Mouse (Mus musculus) urinary bladder, adult 18-20 months (tissue): ENCODE data around the gene Btk.
"Not testable (repeated sequence)": the region's sequence is repeated elsewhere in the genome, so short reads cannot be mapped to it uniquely, and the experiment has no call there.

Experiments used
- DNase-seq, 2 experiments: peaks; one replicate each; pipeline ENCODE4 v3.0.0; 2022; ENCODE audit warnings: low spot score in 2 of 2, mixed read lengths in 2 of 2

Gene Btk

DNA sequence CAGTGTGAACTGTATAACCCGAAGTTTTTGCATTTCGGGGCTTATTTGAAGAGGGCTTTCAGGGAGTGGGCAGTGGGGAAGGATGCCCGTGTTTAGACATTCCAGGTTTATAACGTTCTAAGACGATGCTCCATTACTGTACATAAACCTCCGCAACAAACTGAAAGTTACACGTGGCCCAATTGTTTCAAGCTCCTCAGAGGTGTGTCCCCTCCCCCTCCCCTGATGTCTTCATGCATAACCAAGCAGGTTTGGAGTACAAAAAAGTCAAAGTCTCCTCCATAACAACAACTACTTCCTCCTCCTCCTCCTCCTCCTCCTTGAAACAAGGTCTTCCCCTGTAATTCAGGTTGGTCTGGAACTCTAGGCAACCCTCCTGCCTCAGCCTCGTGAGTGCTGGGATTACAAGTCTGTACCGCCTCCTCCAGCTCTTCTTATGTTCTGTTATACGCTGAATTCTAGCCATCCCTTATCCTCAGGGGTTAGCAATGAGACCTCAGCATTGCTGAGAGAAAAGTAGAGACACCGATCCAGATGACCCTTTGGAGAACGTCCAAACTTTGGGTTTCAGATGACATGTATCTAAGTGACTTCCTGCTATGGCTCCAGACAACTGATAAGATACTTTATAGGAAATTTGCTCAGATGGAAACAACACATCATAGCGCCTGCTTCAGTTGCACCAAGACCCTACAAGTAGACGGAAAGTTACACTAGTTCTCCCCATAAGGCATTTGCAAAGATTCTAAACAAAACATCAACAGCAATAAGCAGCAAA lies 2.7 kb downstream of the Btk start:
- DNase-seq, result no peak

GRCm38 (mm10) chrX:134577896-134578295 lies 5.5 kb downstream of the Btk start:
- DNase-seq, result no peak

DNA sequence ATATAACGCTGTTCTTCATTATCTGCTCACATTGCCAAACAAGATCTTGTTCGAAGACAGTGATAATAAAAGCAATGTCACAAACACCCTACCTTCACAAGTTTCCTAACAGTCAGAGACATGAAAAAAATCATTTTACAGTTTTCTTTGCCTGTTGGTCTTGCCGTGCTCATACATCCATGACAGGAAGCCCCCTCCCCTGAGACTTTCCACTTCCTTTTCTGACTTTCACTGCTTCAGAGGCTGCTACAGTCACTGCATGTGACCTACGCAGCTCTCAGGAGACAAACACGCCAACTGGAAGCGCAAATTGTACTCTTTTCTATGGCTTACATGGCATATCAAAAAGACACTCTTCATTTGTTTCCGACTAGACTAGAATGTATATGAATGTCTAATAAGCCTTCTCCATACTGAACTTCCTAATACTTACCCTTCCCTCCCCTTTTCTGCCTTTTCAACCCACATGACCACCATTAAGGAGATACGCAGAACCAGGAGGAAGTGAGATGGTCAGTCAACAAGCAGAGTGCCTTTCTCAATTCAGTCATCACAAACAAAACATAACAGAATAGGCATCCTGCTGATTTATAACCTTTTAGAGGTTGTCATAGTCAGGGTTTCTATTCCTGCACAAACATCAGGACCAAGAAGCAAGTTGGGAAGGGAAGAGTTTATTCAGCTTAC lies 16.7 kb downstream of the Btk start:
- DNase-seq, result no peak

- DNase-seq, result no peak
Observed at GRCm38 (mm10) chrX:134564326-134564725, 19.0 kb downstream of the Btk start.

- DNase-seq, result no peak
Observed at GRCm38 (mm10) chrX:134554425-134554824, 28.9 kb downstream of the Btk start.

DNA sequence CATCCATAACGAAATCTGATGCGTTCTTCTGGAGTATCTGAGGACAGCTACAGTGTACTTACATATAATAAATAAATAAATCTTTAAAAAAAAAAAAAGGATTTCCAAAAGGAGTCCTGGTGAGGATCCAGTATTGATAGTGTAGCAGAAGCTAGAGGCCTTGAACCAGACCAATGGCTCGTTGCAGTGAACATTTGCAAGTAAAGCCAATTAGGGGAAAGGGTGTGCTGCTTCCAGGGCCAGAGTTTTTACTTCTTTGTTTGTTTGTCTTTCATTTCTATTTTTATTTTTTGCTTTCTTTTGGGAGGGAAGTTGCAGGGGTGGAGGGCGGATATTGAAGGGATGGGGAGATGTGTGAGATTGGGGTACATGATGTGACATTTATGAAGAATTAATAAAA lies 30.0 kb downstream of the Btk start:
- no peak for DNase-seq

DNA sequence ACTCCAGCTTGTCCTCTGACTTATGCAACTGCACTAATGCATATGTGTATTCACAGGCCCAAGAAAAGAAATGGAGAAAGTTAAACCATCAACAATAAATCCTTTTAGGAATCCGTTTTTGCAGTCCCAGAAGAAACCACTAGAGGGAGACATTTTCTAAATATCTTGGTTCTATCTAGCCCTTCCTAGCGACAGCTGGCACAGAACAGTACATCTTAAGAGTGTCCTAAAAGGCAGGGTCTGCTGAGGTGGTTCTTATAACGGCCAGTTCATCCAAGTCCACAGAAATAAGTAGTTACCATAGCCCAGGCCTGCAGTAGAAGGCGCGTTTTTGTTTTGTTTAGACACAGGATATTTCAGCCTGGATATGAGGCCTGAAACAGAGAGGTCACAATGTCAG lies 32.5 kb downstream of the Btk start:
- DNase-seq, result no peak

GRCm38 (mm10) chrX:134547330-134547729 lies 36.0 kb downstream of the Btk start:
- DNase-seq, result no peak

DNA sequence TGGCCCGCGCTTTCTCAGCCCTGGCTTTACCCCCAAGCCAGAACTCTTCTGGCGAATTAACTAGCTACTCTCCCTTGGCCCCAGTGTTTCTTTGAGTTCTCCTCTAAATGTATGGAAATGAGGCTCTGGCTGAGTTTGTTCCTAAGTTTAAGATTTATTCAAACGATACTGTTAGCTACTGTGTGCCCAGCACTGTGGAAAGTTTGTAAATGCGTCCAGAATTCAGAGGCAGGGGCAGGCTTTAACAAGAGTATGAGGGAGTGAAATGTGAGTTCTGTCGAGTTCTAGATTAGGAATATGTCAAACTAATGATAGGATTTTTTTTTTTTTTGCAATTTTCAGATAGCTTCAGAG lies 41.4 kb downstream of the Btk start:
- DNase-seq, result no peak

- DNase-seq, result peak; percentile 22 to 66
Observed at GRCm38 (mm10) chrX:134541145-134541954, 42.0 kb downstream of the Btk start, which contains the start of gene Timm8a1. Gene Timm8a1 (minus strand): TSS chrX:134541865.

DNA sequence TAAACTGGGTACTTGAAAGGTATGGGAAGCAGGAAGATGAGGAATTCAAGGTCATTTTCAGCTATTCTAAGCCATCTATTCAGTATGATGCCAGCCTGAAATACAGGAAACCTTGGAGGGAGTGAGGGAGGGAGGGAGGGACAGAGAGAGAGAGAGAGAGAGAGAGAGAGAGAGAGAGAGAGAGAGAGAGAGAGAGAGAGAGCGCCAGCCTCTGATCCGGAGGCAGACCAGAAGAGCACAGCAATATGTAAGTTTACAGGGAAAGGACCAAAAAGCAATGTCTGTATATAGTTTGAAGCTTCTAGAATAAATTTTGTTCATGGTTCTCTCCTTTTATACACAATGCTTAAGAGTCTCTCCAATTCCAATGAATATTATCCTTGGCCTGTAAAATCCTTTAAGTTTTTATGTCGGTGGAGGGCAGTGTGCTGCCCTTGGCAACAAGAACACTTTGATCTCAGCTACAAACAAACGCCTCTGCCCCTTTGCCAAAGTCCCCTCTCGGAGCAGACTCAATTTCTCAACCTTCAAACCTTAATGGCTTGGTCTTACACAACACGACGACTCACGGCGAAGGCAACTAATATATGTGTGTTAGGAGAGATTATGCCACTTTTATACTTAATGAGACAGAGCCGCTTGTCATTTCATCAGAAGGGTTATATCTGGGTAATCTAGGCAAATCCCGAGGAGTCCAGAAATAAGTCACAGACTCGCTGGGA lies 42.8 kb downstream of the Btk start:
- DNase-seq, result no peak

- DNase-seq, result not testable (repeated sequence)
Observed at GRCm38 (mm10) chrX:134539795-134540194, 43.6 kb downstream of the Btk start.

GRCm38 (mm10) chrX:134533346-134533745 lies 50.0 kb downstream of the Btk start:
- no peak for DNase-seq

DNA sequence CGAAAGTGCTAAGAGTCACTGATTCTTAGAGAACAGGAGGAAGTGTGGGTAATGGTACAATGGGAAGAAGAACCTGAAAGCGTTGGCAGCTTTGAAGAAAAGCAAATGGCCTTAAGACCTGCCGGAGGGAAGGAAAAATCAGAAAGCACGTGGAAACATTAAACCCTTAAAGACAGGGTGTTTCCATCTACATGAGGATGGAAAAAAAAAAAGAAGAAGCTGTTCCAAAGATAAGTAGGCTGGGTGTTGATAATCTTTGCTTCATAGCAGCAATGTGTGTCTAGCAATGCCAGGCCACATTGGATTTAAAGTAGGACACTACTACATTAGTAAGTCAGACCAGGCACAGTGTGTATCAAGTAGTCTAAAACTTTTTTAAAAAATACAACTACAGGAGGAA lies 58.1 kb downstream of the Btk start:
- DNase-seq, result no peak

GRCm38 (mm10) chrX:134523772-134524171 lies 59.6 kb downstream of the Btk start:
- no peak for DNase-seq

GRCm38 (mm10) chrX:134509473-134509872 lies 73.9 kb downstream of the Btk start:
- DNase-seq, result no peak

DNA sequence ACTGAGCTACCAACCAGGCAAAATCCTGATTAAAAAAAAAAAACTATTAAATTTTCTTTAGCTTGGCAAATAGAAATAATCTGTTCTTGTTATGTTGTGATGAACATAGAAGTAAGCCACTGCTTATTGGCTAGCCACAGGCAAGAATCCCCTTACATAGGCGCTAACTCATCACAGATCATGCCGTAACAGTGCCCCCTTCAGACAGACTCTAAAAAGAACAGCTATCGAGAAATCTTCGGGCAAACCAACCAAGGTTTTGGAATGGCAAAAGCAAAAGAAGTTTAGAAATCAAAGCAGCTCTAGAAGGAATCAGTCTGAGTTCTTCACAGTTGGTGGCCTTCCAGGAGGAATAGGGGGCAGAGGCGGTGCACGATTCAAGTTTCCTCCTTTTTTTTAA lies 75.4 kb downstream of the Btk start:
- DNase-seq, result no peak

- DNase-seq, result no peak
Observed at GRCm38 (mm10) chrX:134500651-134501050, 82.7 kb downstream of the Btk start.
